In genomic region chr13:114138921-114139320, GRCm38 (mm10) we compare ENCODE assay signal across 19 mouse cellular contexts.
DNase-seq lines count a peak whose midpoint lies in the region; ATAC-seq and TF ChIP-seq lines count a peak whose summit lies in the region.
"Had no signal": no experiment of that assay in that cellular context is flagged by ENCODE, and none has a peak within 500 bp of the region (broad histone marks: within the 10 kb centered on the region; RNA-seq: fewer than 3 reads in every experiment).

No protein-coding gene starts in this region.

- intact Hi-C loops in left cerebral cortex, adult 2 months (cut with DNase I): loop anchor here (1.0 to 5.0 kb wide), 3 partner anchors 32 to 98 kb away; no protein-coding TSS in a partner anchor

- no peaks in the 10 kb centered on the region for H3K27me3 ChIP-seq in heart, embryonic 11.5 days (ENCODE audit: control insufficient read depth, insufficient read depth, low read length)
- H3K27me3 ChIP-seq: midbrain, embryonic 15.5 days; Patski; stomach, embryonic 15.5 days had no signal

- H3K27ac ChIP-seq in layer of hippocampus, adult 2 months: peak overlapping the region; percentile 4; the same call in 1 of the 2 replicates
- H3K27ac ChIP-seq in cortical plate, adult 2 months (ENCODE audit: insufficient read depth, low read length): peak overlapping the region; percentile 84
- peak overlapping the region; percentile 80 for H3K27ac ChIP-seq in left cerebral cortex, adult 2 months
- H3K27ac ChIP-seq in heart, embryonic 11.5 days (ENCODE audit: low read depth, low read length): no peak overlapping the region
- H3K27ac ChIP-seq: kidney, postnatal 0 days; midbrain, embryonic 15.5 days; stomach, embryonic 15.5 days had no signal

- no peak overlapping the region for H3K4me2 ChIP-seq in heart, embryonic 11.5 days
- H3K4me2 ChIP-seq: midbrain, embryonic 15.5 days; stomach, embryonic 15.5 days had no signal

- H3K4me1 ChIP-seq in cortical plate, adult 2 months (ENCODE audit: control insufficient read depth, insufficient read depth, low read length): peaks cover 8% of the 10 kb centered on the region
- no peaks in the 10 kb centered on the region for H3K4me1 ChIP-seq in heart, embryonic 11.5 days (ENCODE audit: control insufficient read depth, insufficient read depth, low read length)
- H3K4me1 ChIP-seq: stomach, embryonic 15.5 days had no signal

- no peak for ATAC-seq in heart, embryonic 11.5 days (replicated peaks; ENCODE audit: insufficient number of reproducible peaks, low FRiP score, low TSS enrichment)
- ATAC-seq: midbrain, embryonic 15.5 days; Patski had no signal

- H3K36me3 ChIP-seq in heart, embryonic 11.5 days (ENCODE audit: control insufficient read depth, insufficient read depth, low read length): no peaks in the 10 kb centered on the region
- H3K36me3 ChIP-seq: midbrain, embryonic 15.5 days; stomach, embryonic 15.5 days had no signal

- no peak overlapping the region; the same call in 1 of the 2 replicates for H3K4me3 ChIP-seq in layer of hippocampus, adult 2 months
- H3K4me3 ChIP-seq in cortical plate, adult 2 months (ENCODE audit: insufficient read depth, low read length): no peak overlapping the region
- peak overlapping the region; percentile 21; the same call in 1 of the 2 replicates for H3K4me3 ChIP-seq in left cerebral cortex, adult 2 months
- no peak overlapping the region for H3K4me3 ChIP-seq in heart, embryonic 11.5 days (ENCODE audit: low read depth, low read length)
- H3K4me3 ChIP-seq: midbrain, embryonic 15.5 days; myocyte; stomach, embryonic 15.5 days had no signal

- no peak for TF ChIP-seq POLR2A in brain, embryonic 14.5 days (IDR thresholded peaks at IDR 0.05; ENCODE audit: borderline replicate concordance, extremely low read depth, insufficient read depth, insufficient read length, poor library complexity, severe bottlenecking)
- no peak for TF ChIP-seq POLR2A in cortical plate, adult 2 months (IDR thresholded peaks at IDR 0.05; ENCODE audit: extremely low read depth, insufficient read depth, low read length)

- DNase-seq in layer of hippocampus, adult 2 months (ENCODE audit: low spot score in 2 of 2): peak; percentile 16 to 55
- DNase-seq in layer of hippocampus, postnatal 25 days (ENCODE audit: extremely low spot score in 1 of 2, low spot score in 1 of 2): no peak
- DNase-seq in brain, embryonic 14.5 days (ENCODE audit: low read depth): peak; percentile 80
- no peak for DNase-seq in left cerebral cortex, adult 2 months (ENCODE audit: extremely low spot score in 1 of 2, low spot score in 2 of 2)
- no peak for DNase-seq in lung, postnatal 10 days
- DNase-seq in gastrocnemius, postnatal 4 days (ENCODE audit: low spot score in 2 of 2): no peak
- DNase-seq: adrenal gland, postnatal 10 days; cerebellum, adult 18-20 months; cerebellum, postnatal 36 days; gastrocnemius, postnatal 10 days; kidney, adult 11 months; lung, adult 18-20 months had no signal

- WGBS in heart, embryonic 11.5 days (ENCODE audit: insufficient replicate concordance): 81% methylated on average over 8 of the region's 8 CpGs

- no peak overlapping the region for H3K9ac ChIP-seq in heart, embryonic 11.5 days (ENCODE audit: low read depth, low read length)
- H3K9ac ChIP-seq: midbrain, embryonic 15.5 days; stomach, embryonic 15.5 days had no signal

- no peaks in the 10 kb centered on the region for H3K9me3 ChIP-seq in heart, embryonic 11.5 days (replicated peaks; ENCODE audit: control insufficient read depth, low read length)
- H3K9me3 ChIP-seq: midbrain, embryonic 15.5 days; stomach, embryonic 15.5 days had no signal

- no peak for TF ChIP-seq CTCF in layer of hippocampus, adult 2 months (conservative IDR thresholded peaks at IDR 0.05)
- no peak for TF ChIP-seq CTCF in brain, embryonic 14.5 days (IDR thresholded peaks at IDR 0.05; ENCODE audit: borderline replicate concordance, extremely low read depth, insufficient read depth, insufficient read length)
- no peak for TF ChIP-seq CTCF in cortical plate, adult 2 months (IDR thresholded peaks at IDR 0.05; ENCODE audit: extremely low read depth, insufficient read depth, low read length)
- no peak for TF ChIP-seq CTCF in left cerebral cortex, adult 2 months (IDR thresholded peaks at IDR 0.05)

Comparison
In these comparisons a context has a peak if more than half of its experiments do, and no peak if none do; other contexts are left out.
1. DNase-seq: peak in layer of hippocampus, adult 2 months (2 of 2) and brain, embryonic 14.5 days (single experiment); none in layer of hippocampus, postnatal 25 days (0 of 2), left cerebral cortex, adult 2 months (0 of 2), lung, postnatal 10 days (single experiment) and gastrocnemius, postnatal 4 days (0 of 2).